In genomic region chr2:178497900-178498299, GRCm38 (mm10) we compare ENCODE assay signal across 13 mouse cellular contexts.
A peak's percentile ranks its signal among the peaks of the same experiment; 100 is the strongest.
DNase-seq lines count a peak whose midpoint lies in the region; ATAC-seq and TF ChIP-seq lines count a peak whose summit lies in the region.
"Had no signal": no experiment of that assay in that cellular context is flagged by ENCODE, and none has a peak within 500 bp of the region (broad histone marks: within the 10 kb centered on the region; RNA-seq: fewer than 3 reads in every experiment).

No protein-coding gene starts in this region.

- DNase-seq in heart, adult 2 months = no peak
- DNase-seq in heart, adult 9 months (ENCODE audit: low spot score in 2 of 2) = no peak
- no peak for DNase-seq in liver, postnatal 0 days
- DNase-seq in liver, embryonic 11.5 days (ENCODE audit: low spot score) = no peak
- DNase-seq in adrenal gland, postnatal 14 days = no peak
- DNase-seq in kidney, adult 8-10 months = no peak
- DNase-seq: thymus, adult 18-20 months had no signal

- no peaks in the 10 kb centered on the region for H3K79me2 ChIP-seq in heart, adult 2 months (replicated peaks; ENCODE audit: control insufficient read depth, insufficient read depth, low read length)

- no peak overlapping the region for H3K4me2 ChIP-seq in liver, postnatal 0 days (ENCODE audit: low read depth, low read length)
- H3K4me2 ChIP-seq in liver, embryonic 11.5 days = no peak overlapping the region
- H3K4me2 ChIP-seq: heart, embryonic 11.5 days; liver, embryonic 15.5 days had no signal

- no peak for TF ChIP-seq EP300 in heart, adult 2 months (IDR thresholded peaks at IDR 0.05; ENCODE audit: insufficient read depth, low read depth, low read length)
- TF ChIP-seq EP300 in liver, postnatal 0 days (IDR thresholded peaks at IDR 0.05; ENCODE audit: low read depth) = no peak

- no peak overlapping the region for H3K9ac ChIP-seq in heart, adult 2 months (ENCODE audit: low read depth, low read length)
- no peak overlapping the region for H3K9ac ChIP-seq in liver, postnatal 0 days (replicated peaks)
- no peak overlapping the region for H3K9ac ChIP-seq in liver, embryonic 11.5 days (ENCODE audit: low read depth, low read length)
- H3K9ac ChIP-seq: forebrain, postnatal 0 days; liver, embryonic 15.5 days had no signal

- no peak for TF ChIP-seq CTCF in heart, adult 2 months (IDR thresholded peaks at IDR 0.05)
- no peak for TF ChIP-seq CTCF in liver, postnatal 0 days (IDR thresholded peaks at IDR 0.05; ENCODE audit: low read depth)

- intact Hi-C loops in heart, adult 2 months (cut with DNase I) = no loop called here

- no peaks in the 10 kb centered on the region for H3K9me3 ChIP-seq in liver, postnatal 0 days (ENCODE audit: low read length)
- no peaks in the 10 kb centered on the region for H3K9me3 ChIP-seq in liver, embryonic 11.5 days (ENCODE audit: control insufficient read depth, low read length)
- H3K9me3 ChIP-seq: embryonic facial prominence, embryonic 10.5 days; liver, embryonic 15.5 days had no signal

- H3K27me3 ChIP-seq in heart, adult 2 months (ENCODE audit: control insufficient read depth, insufficient read depth, low read length) = no peaks in the 10 kb centered on the region
- H3K27me3 ChIP-seq in liver, postnatal 0 days (ENCODE audit: insufficient read depth, low read length) = no peaks in the 10 kb centered on the region
- H3K27me3 ChIP-seq in liver, embryonic 11.5 days (replicated peaks; ENCODE audit: control insufficient read depth, insufficient read depth, low read length) = no peaks in the 10 kb centered on the region
- H3K27me3 ChIP-seq: liver, embryonic 15.5 days had no signal

- no peak overlapping the region for H3K4me3 ChIP-seq in heart, adult 2 months
- H3K4me3 ChIP-seq in liver, postnatal 0 days (ENCODE audit: low read depth, low read length) = no peak overlapping the region
- H3K4me3 ChIP-seq in liver, embryonic 11.5 days (ENCODE audit: low read depth, low read length) = no peak overlapping the region
- H3K4me3 ChIP-seq: embryonic facial prominence, embryonic 10.5 days; liver, embryonic 15.5 days had no signal

- H3K27ac ChIP-seq in heart, adult 2 months = peak overlapping the region; percentile 48
- peak overlapping the region; percentile 22; the same call in 1 of the 2 replicates for H3K27ac ChIP-seq in liver, postnatal 0 days (ENCODE audit: low read depth)
- no peak overlapping the region for H3K27ac ChIP-seq in liver, embryonic 11.5 days (ENCODE audit: low read depth, low read length)
- H3K27ac ChIP-seq: embryonic facial prominence, embryonic 10.5 days; liver, embryonic 15.5 days had no signal

- H3K4me1 ChIP-seq in heart, adult 2 months (ENCODE audit: control insufficient read depth, insufficient read depth, low read length) = peaks cover 6% of the 10 kb centered on the region
- no peaks in the 10 kb centered on the region for H3K4me1 ChIP-seq in liver, postnatal 0 days (ENCODE audit: insufficient read depth)
- no peaks in the 10 kb centered on the region for H3K4me1 ChIP-seq in liver, embryonic 11.5 days (replicated peaks; ENCODE audit: control insufficient read depth, insufficient read depth, low read length)
- H3K4me1 ChIP-seq: liver, embryonic 15.5 days had no signal

- TF ChIP-seq POLR2A in heart, adult 2 months (IDR thresholded peaks at IDR 0.05; ENCODE audit: insufficient read depth, low read depth, low read length) = no peak

- WGBS in heart, adult 2 months = 39% methylated on average over 1 of the region's 1 CpGs
- 38% methylated on average over 1 of the region's 1 CpGs for WGBS in liver, postnatal 0 days (ENCODE audit: insufficient replicate concordance)
- 36% methylated on average over 1 of the region's 1 CpGs for WGBS in liver, embryonic 11.5 days

- no peaks in the 10 kb centered on the region for H3K36me3 ChIP-seq in heart, adult 2 months (ENCODE audit: control insufficient read depth, insufficient read depth, low read length)
- H3K36me3 ChIP-seq in liver, postnatal 0 days (replicated peaks; ENCODE audit: insufficient read depth, low read length) = no peaks in the 10 kb centered on the region
- no peaks in the 10 kb centered on the region for H3K36me3 ChIP-seq in liver, embryonic 11.5 days (ENCODE audit: control insufficient read depth, insufficient read depth, low read length)
- H3K36me3 ChIP-seq: embryonic facial prominence, embryonic 10.5 days; liver, embryonic 15.5 days had no signal

- ATAC-seq in liver, postnatal 0 days = peak; percentile 24; the same call in 1 of the 2 replicates
- ATAC-seq in liver, embryonic 11.5 days (replicated peaks; ENCODE audit: low FRiP score) = no peak
- peak; percentile 81 for ATAC-seq in common myeloid progenitor, adult 5-6 weeks (replicated peaks; ENCODE audit: low read depth, poor library complexity, severe bottlenecking)
- peak; percentile 77 for ATAC-seq in megakaryocyte progenitor cell, adult 5-6 weeks (replicated peaks; ENCODE audit: poor library complexity)
